Mouse (Mus musculus) kidney, embryonic 14.5 days (tissue): ENCODE data around the gene Itpkc. TPM values are rescaled to one million over a fixed set of nuclear protein-coding genes. Genes with fewer than 3 reads are reported as not detected.

ENCODE experiments used
- ATAC-seq: fragments of 200-750 bp; cut with Nextera tagmentation; 2 replicates; pipeline ENCODE4 v1.8.0; 2017; ENCODE audit warnings: moderate number of reproducible peaks, mild to moderate bottlenecking, moderate TSS enrichment, moderate library complexity; ENCODE audit not compliant: low FRiP score, low TSS enrichment
- H3K27ac ChIP-seq: fragments of 300-500 bp; sonication (generic); 2 replicates; pipeline ENCODE4 v1.5.1; 2014; ENCODE audit warnings: low read depth, mild to moderate bottlenecking, low read length, moderate library complexity, mixed read lengths
- H3K27me3 ChIP-seq: fragments of 300-500 bp; sonication (generic); 2 replicates; pipeline ENCODE4 v1.6.1; 2014; ENCODE audit warnings: mild to moderate bottlenecking, low read length; ENCODE audit not compliant: control insufficient read depth, insufficient read depth
- H3K36me3 ChIP-seq: fragments of 300-500 bp; sonication (generic); 2 replicates; pipeline ENCODE4 v1.6.1; 2014; ENCODE audit warnings: low read length, mixed read lengths; ENCODE audit not compliant: control insufficient read depth, insufficient read depth
- H3K4me1 ChIP-seq: fragments of 300-500 bp; sonication (generic); 2 replicates; pipeline ENCODE4 v1.6.1; 2014; ENCODE audit warnings: low read length, mixed read lengths; ENCODE audit not compliant: control insufficient read depth, insufficient read depth
- H3K4me2 ChIP-seq: fragments of 300-500 bp; sonication (generic); replicated peaks from 2 replicates; pipeline ENCODE4 v1.6.1; 2014; ENCODE audit warnings: low read depth, mild to moderate bottlenecking, low read length
- H3K4me3 ChIP-seq: fragments of 300-500 bp; sonication (generic); 2 replicates; pipeline ENCODE4 v1.5.1; 2014; ENCODE audit warnings: mild to moderate bottlenecking, low read length
- H3K9ac ChIP-seq: fragments of 300-500 bp; sonication (generic); 2 replicates; pipeline ENCODE4 v1.6.1; 2014; ENCODE audit warnings: low read depth, mild to moderate bottlenecking, low read length, moderate library complexity
- H3K9me3 ChIP-seq: fragments of 300-500 bp; sonication (generic); 2 replicates; pipeline ENCODE4 v1.6.1; 2016; ENCODE audit warnings: low read length; ENCODE audit not compliant: control insufficient read depth
- WGBS: fragments of 180-500 bp; shearing (Covaris S2); extraction: QIAGEN DNeasy Blood & Tissue Kit; methylation state at CpG from one replicate; pipeline ENCODE4 v1.1.7; 2014; 5-methylcytosine and 5-hydroxymethylcytosine counted together
- polyA plus RNA-seq: library from polyadenylated mRNA; unstranded; fragments of >200 nt; fragmentation: Nextera tagmentation; extraction: Ambion mirVana; gene quantifications from 2 replicates; pipeline ENCODE4 v1.2.1, GENCODE M21; 2014

Itpkc gene
- polyA plus RNA-seq, result 4.2 and 5.2 TPM in 2 replicates

- Histone ChIP-seq H3K4me2 (peak within 1 kb of the TSS; percentile 89), H3K9me3 (no peaks in the 10 kb centered on the region), H3K9ac (peak within 1 kb of the TSS; percentile 81), H3K27ac (peak within 1 kb of the TSS; percentile 88), H3K4me1 (peaks cover 36% of the 10 kb centered on the region), H3K4me3 (peak within 1 kb of the TSS; percentile 91), H3K36me3 (no peaks in the 10 kb centered on the region; the same call in 1 of the 2 replicates), H3K27me3 (no peaks in the 10 kb centered on the region)
- peak; percentile 83 for ATAC-seq
- under 1% methylated on average over 38 of the region's 49 CpGs for WGBS
These were observed at the start of gene Itpkc for GRCm38 (mm10) chr7:27228281-27228821. TSS of gene Itpkc (minus strand) at chr7:27228661.

- 90% methylated on average over 3 of the region's 3 CpGs for WGBS
- no peak overlapping the region for H3K9ac ChIP-seq
- no peaks in the 10 kb centered on the region for H3K4me1 ChIP-seq
- peaks cover 60% of the 10 kb centered on the region for H3K36me3 ChIP-seq
- H3K27ac ChIP-seq, result no peak overlapping the region
- H3K4me2 ChIP-seq, result no peak overlapping the region
- ATAC-seq, result no peak
- H3K9me3 ChIP-seq, result no peaks in the 10 kb centered on the region
- no peaks in the 10 kb centered on the region for H3K27me3 ChIP-seq
- H3K4me3 ChIP-seq, result no peak overlapping the region
These were observed 48.7 kb upstream of the Itpkc start for GRCm38 (mm10) chr7:27277191-27277590.

GRCm38 (mm10) chr7:27276021-27276420 is 47.6 kb upstream of the Itpkc start:
- ATAC-seq, result no peak
- Histone ChIP-seq H3K4me1 (no peaks in the 10 kb centered on the region), H3K9ac (no peak overlapping the region), H3K4me2 (no peak overlapping the region), H3K9me3 (no peaks in the 10 kb centered on the region), H3K36me3 (peaks cover 59% of the 10 kb centered on the region), H3K27ac (no peak overlapping the region), H3K27me3 (no peaks in the 10 kb centered on the region), H3K4me3 (no peak overlapping the region)
- 57% methylated on average over 7 of the region's 7 CpGs for WGBS

GRCm38 (mm10) chr7:27274916-27275315 is 46.5 kb upstream of the Itpkc start:
- ATAC-seq, result no peak
- H3K36me3 ChIP-seq, result peaks cover 58% of the 10 kb centered on the region
- no peak overlapping the region for H3K27ac ChIP-seq
- H3K4me3 ChIP-seq, result no peak overlapping the region; the same call in 1 of the 2 replicates
- no peaks in the 10 kb centered on the region for H3K27me3 ChIP-seq
- no peaks in the 10 kb centered on the region for H3K4me1 ChIP-seq
- 88% methylated on average over 4 of the region's 4 CpGs for WGBS
- no peak overlapping the region for H3K9ac ChIP-seq
- no peaks in the 10 kb centered on the region for H3K9me3 ChIP-seq
- no peak overlapping the region for H3K4me2 ChIP-seq

GRCm38 (mm10) chr7:27273739-27274351 is 45.4 kb upstream of the Itpkc start:
- Histone ChIP-seq H3K9ac (no peak overlapping the region), H3K9me3 (no peaks in the 10 kb centered on the region), H3K27me3 (no peaks in the 10 kb centered on the region), H3K4me2 (no peak overlapping the region), H3K4me1 (no peaks in the 10 kb centered on the region), H3K27ac (no peak overlapping the region), H3K36me3 (peaks cover 55% of the 10 kb centered on the region; the same call in 1 of the 2 replicates), H3K4me3 (no peak overlapping the region)
- peak; percentile 30; the same call in 1 of the 2 replicates for ATAC-seq
- WGBS, result 49% methylated on average over 32 of the region's 32 CpGs

GRCm38 (mm10) chr7:27271423-27271822 is 43.0 kb upstream of the Itpkc start:
- H3K4me2 ChIP-seq, result no peak overlapping the region
- H3K4me1 ChIP-seq, result no peaks in the 10 kb centered on the region
- WGBS, result 88% methylated on average over 8 of the region's 8 CpGs
- peaks cover 50% of the 10 kb centered on the region; the same call in 1 of the 2 replicates for H3K36me3 ChIP-seq
- H3K27me3 ChIP-seq, result no peaks in the 10 kb centered on the region
- H3K27ac ChIP-seq, result no peak overlapping the region
- ATAC-seq, result no peak
- H3K4me3 ChIP-seq, result no peak overlapping the region
- H3K9ac ChIP-seq, result no peak overlapping the region
- no peaks in the 10 kb centered on the region for H3K9me3 ChIP-seq

GRCm38 (mm10) chr7:27266515-27267128 is 38.2 kb upstream of the Itpkc start:
- H3K4me1 ChIP-seq, result no peaks in the 10 kb centered on the region
- no peak overlapping the region for H3K4me3 ChIP-seq
- H3K9ac ChIP-seq, result no peak overlapping the region
- no peak overlapping the region for H3K4me2 ChIP-seq
- H3K27ac ChIP-seq, result no peak overlapping the region
- no peaks in the 10 kb centered on the region for H3K9me3 ChIP-seq
- H3K27me3 ChIP-seq, result no peaks in the 10 kb centered on the region
- ATAC-seq, result 0 out of 2 replicates have a peak, but pooled peaks have one; percentile 36
- H3K36me3 ChIP-seq, result peaks cover 55% of the 10 kb centered on the region; the same call in 1 of the 2 replicates
- WGBS, result 80% methylated on average over 20 of the region's 20 CpGs

GRCm38 (mm10) chr7:27264761-27265160 is 36.3 kb upstream of the Itpkc start:
- no peaks in the 10 kb centered on the region for H3K27me3 ChIP-seq
- 90% methylated on average over 12 of the region's 12 CpGs for WGBS
- H3K4me1 ChIP-seq, result 0 out of 2 replicates have a peak, but pooled peaks cover 3% of the 10 kb centered on the region
- H3K27ac ChIP-seq, result no peak overlapping the region
- no peak overlapping the region for H3K4me3 ChIP-seq
- no peak overlapping the region for H3K4me2 ChIP-seq
- no peak for ATAC-seq
- no peak overlapping the region for H3K9ac ChIP-seq
- no peaks in the 10 kb centered on the region for H3K9me3 ChIP-seq
- peaks cover 45% of the 10 kb centered on the region; the same call in 1 of the 2 replicates for H3K36me3 ChIP-seq

GRCm38 (mm10) chr7:27261888-27262287 is 33.4 kb upstream of the Itpkc start:
- ATAC-seq, result no peak
- H3K27ac ChIP-seq, result no peak overlapping the region
- WGBS, result 77% methylated on average over 6 of the region's 6 CpGs
- H3K9ac ChIP-seq, result no peak overlapping the region
- H3K4me2 ChIP-seq, result no peak overlapping the region
- H3K36me3 ChIP-seq, result peaks cover 27% of the 10 kb centered on the region; the same call in 1 of the 2 replicates
- no peaks in the 10 kb centered on the region for H3K27me3 ChIP-seq
- no peaks in the 10 kb centered on the region for H3K9me3 ChIP-seq
- peaks cover 15% of the 10 kb centered on the region for H3K4me1 ChIP-seq
- H3K4me3 ChIP-seq, result no peak overlapping the region
